Mouse (Mus musculus): ENCODE measurements around the gene Fam174b.

Gene Fam174b

DNA sequence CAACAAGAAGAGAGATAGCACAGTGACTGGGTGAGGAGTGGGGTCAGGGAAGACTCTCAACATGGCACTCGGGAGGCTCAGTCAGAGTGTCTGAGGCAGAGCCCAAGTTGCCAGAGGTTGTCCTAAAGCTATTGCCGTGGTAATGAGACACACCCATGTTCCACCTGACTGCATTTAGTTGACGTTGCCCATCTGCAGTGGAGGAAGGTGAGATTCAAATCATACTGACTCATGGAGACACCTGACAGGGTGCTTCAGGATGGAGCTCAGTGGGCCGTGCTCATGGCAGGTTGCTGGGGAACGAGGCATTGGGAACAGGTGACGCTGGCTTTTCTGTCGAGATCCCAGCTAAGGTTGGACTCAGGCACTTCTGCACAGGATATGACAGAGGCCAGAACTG lies 9.9 kb downstream of the Fam174b start:
- DNase-seq = no peak

DNA sequence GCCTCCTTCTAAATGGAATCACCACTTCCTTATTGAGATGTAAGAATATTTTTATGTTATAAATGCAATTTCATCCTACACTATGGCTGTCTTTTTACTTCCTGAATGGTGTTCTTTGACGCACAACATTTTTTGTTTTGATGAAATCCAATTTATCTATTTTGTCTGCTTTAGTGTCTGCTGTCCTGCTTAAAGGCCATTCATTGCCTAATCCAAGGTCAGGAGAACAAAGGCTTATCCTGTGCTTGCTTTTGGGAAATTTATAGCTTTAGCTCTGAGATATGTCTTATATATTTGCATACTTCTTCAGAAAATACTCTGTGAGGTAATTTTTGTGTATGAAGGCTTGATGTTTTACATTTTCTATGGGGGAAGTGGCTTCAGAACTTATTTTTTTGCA lies 13.5 kb downstream of the Fam174b start:
- no peak for DNase-seq

DNA sequence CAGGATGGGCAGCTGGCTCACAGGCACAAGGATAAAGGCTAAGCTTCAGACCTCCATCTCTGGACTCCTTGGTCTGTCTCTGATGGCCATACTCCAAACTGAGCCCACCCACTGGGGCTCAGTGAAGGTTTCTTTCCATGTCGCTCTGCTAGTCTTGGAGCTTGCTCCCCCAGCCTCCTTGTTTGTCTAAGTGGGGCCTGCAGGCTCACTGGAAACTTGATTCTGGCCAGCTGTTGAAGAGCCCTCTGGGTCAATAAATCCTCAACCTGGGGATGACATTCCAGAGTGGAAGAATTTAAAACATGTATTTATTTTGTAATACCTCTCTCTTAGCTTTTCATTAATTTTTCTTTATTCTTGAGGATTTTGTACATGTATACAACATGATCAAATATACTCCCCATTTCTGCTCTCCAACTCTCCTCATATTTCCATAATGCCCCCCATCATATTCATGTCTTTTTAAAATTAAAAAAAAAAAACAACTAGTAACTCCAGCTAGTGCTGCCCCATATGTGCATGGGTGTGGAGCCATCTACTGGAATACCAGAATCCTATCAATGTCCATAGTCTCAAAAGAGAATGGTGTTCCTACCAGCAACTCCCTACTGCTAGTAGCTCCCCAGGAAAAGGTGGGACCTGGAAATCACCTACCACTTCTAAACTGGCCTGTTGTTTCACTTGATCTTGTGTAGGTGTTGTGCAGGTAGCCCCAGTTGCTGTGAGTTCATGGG lies 15.4 kb downstream of the Fam174b start:
- no peak for DNase-seq

DNA sequence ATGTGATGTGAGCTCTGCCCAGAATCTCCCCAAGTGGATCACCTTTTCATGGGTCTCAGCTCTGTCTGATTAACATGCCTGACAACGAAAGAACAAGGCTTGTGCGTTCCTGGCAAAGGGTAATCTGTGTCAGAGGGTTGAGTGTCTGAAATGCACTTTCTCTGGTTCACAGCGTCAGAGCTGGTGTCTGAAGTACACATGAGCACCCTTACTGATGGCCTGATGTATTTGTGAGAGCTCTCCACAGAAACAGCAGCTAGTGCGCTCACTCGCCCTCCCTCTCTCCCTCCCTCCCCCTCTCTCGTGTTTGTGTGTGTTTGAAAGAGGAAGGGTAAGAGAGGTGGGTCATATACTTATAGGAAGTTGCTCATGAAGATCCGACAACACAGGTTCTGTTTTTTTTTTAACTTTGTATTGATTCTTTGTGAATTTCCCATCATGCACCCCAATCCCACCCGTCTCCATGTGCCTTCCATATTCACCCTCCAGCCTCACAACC lies 21.6 kb downstream of the Fam174b start:
- DNase-seq = no peak

DNA sequence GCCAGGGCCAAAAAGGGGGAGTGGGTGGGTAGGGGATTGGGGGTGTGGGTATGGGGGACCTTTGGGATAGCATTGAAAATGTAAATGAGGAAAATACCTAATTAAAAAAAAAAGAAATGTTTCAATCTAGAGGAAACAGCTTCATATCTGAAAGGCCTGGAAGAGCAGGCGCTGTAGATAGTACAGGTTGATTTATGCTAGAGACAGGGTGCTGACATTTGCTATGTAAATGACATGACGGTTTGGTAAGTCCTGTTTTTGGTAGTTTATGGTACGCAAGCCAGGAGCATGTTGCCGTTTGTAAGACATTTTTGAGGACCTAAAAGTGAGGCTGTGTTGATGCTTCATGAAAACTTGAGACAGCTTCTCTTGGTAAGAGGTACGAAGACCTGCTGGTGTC lies 24.6 kb downstream of the Fam174b start:
- DNase-seq = no peak

DNA sequence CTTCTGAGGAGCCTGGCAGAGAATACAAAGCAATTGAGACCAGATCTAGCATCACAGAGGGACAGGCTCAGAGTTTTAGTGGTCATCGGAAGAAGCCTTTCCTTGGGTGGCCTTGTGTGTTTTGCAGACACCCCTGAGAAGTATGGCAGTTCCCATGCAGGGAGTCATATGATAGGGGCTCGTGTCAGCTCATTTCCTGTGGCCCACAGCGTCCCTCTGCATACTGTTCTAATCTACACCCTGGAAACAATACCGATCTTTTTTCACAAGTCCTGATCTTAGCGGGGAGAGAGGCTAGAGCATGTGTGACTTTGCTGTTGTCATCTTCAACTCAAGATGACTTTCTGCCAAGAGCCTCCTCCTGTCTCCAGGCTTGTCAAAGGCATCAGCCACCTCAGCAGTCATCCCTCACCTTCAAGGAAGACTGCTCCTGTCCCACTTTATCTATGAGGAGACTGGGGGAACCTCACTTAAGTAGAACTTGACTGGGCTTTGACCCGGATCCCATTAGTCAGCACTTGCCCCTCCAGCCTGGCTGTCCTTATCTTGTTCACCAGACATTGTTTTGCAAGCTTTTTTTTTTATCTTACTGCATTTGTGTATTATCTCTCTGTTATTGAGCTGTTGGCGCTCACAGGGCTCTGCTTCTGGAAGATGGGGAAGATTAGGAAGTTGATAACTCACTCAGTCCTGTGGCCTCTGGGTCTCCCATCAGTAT lies 25.2 kb downstream of the Fam174b start:
- DNase-seq = no peak

DNA sequence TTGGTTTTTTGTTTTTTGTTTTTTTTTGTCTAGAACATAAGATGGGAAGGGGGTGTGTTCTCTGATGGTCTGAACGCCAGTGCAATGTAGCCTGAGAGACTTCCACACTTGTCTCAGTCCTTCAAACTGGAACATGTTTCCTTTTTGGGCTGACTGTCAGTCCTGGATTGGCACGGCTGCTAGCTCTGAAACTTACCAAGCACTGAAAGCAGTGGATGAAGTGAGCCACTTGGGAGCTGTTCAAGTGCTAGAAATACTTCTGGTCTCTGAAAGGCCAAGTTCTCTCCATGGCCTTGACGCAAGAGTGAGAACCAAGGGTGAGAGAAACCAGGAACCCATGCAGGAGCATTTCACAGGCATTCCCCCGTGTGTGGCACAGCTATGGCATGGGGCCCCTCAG lies 29.1 kb downstream of the Fam174b start:
- DNase-seq = no peak

DNA sequence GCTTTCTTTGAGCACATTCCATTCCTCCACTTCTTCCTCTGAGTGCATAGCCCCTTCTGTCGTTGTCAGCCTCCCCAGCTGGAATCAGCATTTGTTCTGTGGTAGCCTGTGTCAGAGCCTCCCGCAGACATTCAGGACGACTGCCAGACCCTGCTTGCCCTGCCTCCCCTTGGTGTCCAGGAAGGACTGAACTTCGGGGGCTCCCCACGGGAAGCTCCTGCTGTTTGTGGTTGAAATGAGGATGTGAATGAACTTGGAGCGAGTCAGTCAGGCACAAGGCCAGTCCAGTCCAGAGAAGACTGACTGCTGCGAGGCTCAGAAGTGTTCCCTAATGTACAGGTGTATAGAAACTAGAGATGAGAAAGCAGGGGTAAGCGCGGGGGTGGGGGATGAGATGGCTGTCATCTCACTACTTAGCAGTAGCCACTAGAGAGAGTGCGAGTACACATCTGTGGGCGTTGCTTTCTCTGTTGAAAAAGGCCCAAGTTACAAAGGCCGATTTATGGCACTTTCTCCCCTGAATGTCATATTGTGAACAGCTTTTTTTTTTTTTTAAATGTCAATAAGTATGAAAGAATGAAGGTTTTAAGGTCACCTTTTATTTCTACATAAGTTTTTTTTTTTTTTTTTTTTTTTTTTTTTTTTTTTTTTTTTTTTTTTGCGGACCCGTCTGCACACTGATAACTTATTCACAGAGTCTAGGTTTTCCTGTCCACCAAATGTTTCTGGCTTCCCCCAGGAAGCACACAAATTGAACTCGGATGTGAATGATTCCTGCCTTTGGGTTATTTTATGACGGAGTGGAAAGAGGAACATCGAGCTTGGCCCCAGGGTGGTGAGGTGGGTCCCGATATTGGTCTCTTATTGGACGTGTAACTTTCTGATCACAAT lies 31.5 kb downstream of the Fam174b start:
- no peak for DNase-seq

DNA sequence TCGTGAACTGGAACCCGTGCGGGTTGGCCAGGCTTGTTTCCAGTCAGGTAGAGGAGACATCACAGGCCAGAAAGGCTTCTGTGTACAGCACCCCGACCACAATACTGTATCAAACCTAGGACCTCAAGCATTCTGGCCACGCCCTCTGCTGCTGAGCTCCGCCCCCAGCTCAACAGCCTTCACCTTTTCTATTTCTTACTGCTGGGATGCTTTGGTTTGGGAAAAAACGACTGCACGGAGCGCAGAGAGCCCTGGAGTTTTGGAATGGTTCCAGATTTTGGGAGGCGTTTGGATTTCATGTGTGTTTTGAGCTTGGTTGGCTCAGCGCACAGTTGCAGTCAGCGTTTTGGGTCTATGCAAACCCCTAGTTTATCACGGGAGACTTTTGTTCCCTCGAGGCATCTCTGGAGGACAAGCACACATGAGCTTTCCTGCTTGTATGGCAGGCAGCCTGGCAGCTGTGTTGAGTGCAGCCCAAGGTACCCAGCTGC lies 32.2 kb downstream of the Fam174b start:
- no peak for DNase-seq

DNA sequence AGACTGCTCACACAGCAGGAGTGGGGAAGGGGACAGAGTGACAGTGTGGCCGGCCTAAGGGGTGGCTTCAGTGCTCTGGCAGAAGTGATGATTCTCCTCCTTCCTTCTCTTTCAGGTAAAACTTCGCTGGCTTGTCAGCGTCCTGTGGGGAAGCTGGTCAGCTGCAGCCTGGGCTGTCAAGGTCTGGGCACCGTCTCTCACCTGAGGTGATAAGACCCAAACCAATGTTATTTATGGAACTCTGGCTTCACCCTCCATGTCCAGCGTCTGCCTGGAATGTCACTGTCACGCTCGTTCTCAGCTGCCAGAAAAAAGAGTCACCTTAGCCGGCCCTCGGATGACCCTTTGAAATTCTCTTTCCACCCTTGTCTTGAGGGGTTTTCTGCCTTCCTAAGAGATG lies 34.7 kb downstream of the Fam174b start:
- no peak for DNase-seq

DNA sequence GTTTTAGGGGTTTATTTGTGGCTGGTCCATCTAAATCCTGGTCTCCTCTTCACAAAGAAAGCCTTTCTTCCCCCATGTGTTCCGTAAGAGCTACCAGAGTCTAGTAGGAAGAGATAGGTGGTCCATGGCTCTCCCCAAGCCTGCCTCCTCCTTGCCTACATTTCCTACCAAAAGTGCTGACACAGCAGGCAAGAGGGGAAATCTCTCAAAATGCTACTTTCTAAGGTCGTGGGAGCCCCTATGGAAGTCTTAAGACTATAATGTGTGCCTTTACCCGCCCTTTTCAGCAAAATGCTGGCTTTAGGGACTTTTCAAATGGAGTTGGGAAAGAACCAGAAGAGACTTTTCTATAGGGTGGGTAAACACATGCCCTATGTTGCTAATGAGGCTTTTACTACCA lies 37.7 kb downstream of the Fam174b start:
- DNase-seq = no peak

DNA sequence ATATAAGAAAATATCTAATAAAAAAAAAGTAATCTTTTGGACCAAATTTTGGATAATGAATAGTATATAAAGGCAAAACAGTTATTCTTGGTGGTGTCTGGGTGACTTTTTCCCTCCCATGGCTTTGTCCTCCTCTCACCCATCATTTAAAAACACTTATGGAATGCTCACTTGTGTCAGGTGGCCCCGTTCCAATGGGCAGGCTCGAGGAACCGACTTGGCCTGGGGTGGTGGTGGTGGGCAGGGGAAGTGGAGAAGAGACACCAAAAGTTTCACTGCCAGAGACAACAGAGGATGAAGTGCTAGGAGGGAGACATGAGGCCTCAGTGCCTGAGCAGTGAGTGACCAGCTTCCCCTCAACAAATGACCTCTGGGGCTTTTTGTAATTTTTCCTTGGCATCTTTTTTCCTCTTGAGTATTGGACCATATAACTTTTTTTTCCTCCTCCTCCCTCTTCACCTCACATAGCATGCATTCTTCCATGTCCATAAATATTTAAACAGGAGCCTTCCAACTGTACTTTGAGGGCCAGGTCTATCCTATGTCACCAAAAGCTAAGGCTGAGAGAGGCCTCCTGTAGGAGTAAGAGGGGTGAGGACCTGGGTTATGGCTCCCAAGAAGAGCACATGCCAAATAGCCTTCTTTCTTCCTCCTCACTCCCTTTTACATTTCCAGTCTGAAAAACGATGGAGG lies 44.8 kb downstream of the Fam174b start:
- DNase-seq = no peak

DNA sequence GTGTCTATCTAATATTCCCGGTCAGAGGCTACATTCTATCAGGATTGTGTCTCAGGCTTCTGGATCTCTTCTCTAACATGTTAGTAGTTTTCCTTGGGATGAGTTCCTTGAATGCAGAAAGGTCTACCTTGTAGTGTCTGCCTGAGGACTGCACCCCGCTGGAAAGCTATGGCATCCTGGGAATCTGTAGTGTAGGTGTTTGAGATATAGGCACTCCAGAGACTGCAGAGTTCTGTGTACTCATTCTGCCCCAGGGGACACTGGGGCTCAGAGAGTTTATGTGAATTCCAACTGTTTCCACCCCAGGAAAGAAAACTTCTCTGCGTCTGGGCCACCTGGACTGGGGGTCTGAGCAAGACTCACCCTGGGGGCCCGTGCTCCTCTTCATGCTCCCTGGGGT lies 45.7 kb downstream of the Fam174b start:
- no peak for DNase-seq

DNA sequence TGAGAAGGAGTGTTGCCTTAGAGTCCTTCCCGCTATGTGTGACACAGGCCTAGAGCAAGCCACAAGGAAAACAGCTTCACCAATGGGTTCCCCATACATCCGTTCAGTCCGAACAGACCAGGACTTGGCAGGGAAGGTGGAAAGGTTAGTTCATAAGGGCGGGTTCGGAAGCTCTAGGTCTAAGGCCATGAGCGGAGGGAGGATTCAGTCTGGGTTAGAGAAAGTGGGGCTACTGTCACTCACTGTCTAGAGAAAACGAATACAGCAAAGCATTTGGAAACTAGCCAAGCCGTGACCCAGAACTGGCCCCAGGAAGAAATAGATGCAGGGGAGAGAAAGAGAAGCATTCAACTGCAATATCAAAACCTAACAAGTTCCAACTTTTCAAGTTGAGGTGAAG lies 47.4 kb downstream of the Fam174b start:
- DNase-seq = no peak

DNA sequence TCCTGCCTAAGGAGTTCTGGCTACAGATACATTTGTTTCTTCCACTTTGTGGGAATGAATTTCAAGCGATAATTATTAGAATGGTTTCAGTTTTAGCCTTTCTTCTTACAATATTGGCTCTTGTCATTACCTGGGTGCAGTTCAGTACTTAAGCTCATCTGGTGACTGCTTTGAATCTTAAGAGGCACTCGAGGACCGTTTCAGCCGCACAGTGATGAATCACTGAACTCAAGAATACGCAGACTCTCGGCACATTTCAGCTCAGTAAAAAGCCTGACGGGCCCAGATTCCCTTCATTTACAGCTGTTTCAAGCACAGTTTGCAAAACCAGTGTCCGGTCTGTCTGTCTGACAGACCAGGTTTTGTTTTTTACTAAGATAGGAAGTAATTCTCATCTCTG lies 51.0 kb downstream of the Fam174b start:
- no peak for DNase-seq

DNA sequence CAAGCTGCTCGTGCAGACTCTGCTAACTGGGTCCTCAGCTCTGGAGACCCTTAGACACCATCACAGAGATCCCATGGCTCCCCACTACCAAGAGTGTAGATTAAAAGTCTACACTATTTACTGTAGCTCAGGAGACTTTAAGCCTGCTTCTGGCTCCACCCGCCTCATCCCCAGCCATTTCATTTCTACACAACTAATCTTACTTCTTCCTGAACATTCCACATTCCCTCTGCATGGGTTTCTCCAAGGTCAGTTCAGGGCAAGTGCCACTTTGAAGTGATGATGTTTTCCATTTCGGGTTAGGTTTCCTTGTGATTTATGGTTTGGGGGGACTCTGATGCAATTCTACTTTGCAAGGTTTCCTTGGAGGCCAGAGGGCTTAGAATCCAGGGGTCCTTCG lies 52.1 kb downstream of the Fam174b start:
- no peak for DNase-seq

DNA sequence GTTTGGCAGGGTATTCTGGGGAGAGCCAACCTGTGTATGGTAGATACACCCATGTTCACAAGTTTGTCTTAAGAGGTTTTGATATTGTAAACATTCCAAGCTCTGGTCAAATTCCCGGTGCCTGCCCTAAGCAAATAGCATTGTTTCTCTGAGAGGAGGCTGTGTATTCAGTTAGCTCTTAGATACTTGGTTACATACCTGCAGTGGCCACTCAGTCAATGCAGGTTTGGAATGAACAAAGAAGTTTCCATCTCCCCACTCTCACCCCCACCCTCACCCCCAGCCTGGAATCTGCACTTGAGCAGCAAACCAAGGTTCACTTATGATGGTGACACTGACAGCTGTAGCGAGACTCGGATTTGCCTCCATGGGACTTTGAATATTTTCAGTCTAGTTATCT lies 52.5 kb downstream of the Fam174b start:
- no peak for DNase-seq

DNA sequence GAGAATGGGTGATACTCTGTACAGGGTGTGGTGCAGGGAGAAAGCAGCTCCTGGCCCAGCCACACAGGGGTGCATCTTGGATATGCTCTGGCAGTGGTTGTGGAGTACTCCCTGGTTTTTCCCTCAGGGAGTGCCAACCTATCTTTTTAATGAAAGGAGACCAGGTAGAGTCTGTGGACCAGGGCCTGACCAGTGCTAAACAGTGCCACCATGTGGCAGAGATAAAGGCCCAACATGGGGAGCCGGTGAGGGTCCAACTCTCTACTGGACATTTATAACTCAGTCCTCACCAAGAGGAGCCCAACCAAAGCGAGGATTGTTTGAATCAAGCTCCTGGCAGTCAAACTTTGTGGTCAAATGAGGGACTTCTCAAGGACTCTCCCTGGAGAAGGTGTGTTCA lies 69.2 kb downstream of the Fam174b start:
- no peak for DNase-seq

DNA sequence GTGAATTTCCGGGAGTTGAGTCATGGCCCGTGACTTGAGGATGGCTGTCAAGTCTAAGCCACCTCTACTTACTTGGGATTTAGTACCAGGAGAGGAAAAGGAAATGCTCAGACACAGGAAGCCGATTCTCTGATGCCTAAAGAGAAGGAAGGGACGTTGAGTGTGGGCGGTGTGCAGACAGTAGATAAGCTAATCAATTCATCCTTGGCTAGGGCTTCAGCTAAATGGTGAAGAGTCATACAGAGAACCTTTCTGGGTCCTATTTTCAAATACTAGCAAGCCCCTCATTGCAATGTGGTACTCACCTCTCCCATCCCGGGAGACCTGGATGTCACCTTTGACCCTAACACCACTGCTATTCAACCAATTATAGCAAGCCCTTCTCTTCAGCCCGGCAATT lies 71.3 kb downstream of the Fam174b start:
- no peak for DNase-seq

DNA sequence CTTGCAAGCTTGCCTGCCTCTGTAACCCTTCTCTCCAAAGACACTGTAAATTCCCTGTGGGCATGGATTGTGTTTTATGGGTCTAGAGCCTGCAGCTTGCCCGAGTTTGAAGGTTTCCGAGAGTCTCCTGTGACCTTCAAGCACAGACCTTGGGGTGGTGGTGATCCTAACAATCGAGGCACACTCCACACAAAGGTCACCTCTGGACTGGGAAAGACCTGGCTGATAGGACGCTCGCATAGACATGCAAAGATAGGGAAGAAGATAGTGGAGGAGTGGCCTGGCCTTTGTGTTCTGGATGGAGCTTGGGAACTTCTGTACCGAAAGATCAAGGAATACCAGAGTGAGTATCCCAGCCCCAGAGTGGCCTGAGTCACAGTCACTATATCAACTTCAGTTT lies 72.1 kb downstream of the Fam174b start:
- DNase-seq = no peak

DNA sequence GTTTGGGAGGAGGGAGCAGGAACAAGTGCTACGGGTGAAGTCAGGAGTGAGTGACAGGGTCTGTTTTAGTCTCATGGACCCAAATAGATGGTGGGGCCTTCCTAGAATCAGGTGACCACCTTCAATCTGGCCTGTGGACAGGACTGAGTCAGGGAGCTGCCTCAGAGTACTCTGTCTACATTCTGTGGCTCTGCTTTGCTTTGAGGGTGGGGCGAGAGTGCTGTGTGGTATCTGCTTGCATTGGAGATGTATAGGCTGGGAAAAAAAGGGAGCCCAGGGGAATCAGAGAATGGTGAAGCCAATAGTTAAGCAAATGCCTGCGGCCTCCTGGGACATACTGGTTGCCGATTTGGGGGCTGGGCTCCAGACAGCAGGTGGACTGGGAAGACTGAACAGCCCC lies 73.8 kb downstream of the Fam174b start:
- no peak for DNase-seq

DNA sequence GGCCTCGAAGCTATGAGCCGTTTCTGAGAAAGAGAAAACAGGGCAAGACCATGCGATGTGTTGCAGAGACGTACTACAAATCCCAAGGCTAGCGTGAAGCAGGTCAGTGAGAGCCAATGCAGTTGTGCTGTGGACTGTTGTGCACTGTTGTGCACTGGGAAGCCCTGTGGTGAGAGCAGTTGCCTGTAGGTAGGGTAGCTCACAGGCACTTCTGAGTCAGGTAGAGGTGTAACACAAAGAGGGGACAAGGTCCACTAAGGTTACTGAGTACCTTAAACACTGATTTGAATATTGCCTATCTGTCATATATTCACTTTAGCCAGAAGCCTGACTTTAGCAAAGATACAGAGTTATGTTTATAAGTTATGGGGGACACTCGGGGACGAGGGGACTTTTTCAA lies 74.4 kb downstream of the Fam174b start:
- no peak for DNase-seq

Data from thymus, adult 18-20 months (tissue).